Mouse (Mus musculus) urinary bladder, postnatal 14 days (tissue): Measurements from ENCODE around the gene Commd2.

Experiments
- DNase-seq: peaks from one replicate; pipeline ENCODE4 v3.0.0; 2021; ENCODE audit warnings: low spot score

Gene Commd2

DNA sequence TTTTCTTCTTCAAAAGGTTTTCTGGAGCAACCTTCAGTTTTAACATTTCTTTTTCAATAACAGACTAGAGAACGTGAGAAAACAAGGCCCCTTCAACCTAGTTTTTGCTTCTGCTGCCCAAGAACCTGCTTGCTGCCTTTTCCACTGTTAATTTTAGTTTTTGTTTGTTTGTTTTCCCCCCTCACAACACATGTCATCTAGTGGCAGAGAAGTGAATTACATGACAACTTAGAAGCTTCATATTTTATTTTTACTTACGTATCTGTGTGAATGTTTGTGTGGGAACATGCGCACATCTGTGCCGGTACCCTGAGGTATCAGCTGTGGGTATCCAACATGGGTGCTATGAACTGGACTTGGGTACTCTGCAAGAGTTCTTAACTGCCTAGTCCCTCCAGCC is 35.9 kb downstream of the Commd2 start:
- DNase-seq: no peak

DNA sequence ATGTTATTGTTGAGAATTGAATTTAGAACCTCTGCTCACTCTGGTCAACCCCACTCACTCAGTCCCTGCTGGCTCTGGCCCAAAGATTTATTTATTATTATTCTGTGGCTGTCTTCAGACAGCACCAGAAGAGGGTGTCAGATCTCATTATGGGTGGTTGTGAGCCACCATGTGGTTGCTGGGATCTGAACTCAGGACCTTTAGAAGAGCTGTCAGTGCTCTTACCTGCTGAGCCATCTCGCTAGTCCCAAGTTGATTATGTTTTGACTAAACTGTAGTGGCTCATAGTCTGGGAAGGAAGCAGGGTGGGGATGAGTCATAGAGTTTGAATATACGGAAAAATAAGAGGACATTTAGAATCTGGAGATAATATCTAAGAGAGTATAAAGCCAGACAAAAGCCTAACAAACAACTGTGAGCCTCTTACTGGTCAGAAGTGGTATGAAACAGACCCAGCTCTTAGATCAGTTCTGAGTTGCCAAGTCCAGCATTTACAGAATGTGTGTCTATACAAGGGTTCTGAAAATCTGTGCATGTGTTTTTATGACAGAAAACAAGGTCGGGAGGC is 39.0 kb downstream of the Commd2 start:
- DNase-seq: no peak

DNA sequence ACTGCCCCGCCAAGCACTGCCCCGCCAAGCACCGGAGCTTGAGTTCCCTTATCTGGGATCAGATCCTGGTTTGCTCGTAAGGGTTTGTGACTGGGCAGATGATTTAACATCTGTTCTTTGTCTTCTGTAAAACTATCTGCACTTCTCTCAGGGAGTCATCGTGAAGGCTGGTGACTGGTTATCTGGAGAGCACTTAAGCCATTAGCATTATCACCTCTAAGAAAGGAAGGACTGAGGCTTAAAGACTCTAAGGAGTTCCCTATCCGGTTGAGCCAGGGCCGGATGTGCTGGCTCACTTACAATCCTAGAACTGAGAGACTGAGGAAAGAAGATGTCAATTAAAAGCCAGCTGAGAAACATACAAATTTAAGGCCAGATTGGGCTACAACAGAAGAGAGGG is 39.7 kb downstream of the Commd2 start:
- DNase-seq: no peak

DNA sequence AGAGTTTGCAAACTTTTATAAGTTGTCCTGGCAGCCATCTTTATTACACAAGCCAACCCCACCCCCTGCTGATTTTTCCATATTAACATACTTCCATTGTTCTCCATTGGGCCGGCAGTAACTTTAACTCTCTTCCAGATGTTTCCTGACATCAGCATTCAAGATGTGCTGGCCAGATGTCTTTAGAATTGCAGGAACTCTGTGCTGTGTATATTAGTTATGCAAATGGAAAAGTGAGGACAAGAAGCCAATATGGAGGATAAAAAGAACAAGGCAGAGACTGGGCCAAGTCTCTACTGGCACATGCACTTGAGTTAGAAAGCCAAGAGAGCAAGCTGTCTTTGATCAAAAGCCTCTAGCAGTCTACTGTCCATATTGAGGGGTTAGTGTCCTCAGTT is 46.9 kb downstream of the Commd2 start:
- DNase-seq: peak; percentile 10

DNA sequence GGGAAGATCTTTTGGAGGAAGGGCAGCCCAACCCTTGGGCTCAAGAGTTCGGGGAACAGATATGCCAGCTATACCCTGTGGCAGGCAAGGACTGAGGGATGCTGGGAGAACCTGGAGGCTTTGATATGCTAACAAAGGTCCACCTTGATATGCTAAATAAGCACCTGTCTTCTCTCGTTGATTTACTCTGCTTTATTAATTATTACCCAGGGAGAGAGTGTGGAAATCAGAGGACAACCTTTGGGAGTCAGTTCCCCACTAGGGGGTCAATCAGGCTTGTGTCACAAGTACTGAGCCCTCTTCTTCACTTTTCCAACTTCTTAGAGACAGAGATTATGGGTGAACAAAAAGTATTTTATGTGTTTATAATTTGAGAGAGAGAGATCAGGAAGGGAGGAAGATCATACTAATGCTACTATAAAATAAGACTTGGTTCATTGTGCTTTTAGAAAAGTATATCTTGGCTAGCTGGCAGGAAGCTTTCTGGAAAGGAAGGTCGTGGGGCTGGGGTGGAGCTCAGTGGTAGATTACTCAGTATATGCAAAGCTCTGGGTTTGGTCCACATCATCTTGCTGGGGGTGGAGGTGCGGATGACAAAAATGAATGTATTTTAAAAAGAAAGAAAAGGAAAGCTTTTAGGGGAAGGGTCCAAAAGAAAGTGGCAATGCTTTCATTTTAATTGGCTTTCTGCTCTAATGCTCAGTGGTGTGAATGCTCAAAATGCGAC is 47.5 kb downstream of the Commd2 start:
- no peak for DNase-seq

DNA sequence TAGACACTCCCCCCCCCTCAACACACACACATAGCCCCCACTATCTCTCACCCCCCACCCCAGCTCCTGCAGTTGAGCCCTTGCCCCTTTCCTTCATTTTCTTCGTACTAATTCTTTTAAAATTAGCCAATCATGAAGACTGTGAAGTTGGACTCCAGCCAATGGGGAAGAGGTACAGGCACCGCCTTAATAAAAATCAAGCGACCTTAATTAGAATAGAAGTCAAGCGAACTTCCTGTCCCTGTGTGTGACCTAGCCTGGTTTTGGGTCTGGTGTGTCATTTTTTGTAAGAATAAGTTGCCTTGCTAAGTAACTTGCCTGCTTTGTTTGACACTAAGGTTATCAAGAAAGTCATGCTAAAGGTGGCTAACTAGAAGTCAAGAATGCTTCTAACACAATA is 48.9 kb downstream of the Commd2 start:
- no peak for DNase-seq

DNA sequence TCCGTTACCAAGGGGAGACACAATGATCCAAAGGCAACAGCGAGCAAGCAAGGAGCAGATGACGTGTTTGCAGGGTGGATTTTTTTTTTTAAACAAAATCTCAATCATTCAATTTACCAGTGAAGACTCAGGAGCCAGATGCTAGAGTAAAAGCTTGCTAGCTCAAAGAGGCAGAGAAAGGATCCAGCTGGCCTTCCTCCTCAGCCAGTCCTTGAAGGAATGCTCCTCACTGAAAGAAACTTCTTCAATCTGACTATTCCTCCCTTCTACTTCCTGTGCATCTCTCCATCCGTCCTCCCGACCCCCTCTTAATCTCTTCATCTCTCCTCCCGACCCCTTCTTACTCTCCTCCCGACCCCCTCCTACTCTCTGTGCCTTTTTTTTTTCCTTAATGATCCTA is 54.9 kb downstream of the Commd2 start:
- no peak for DNase-seq

DNA sequence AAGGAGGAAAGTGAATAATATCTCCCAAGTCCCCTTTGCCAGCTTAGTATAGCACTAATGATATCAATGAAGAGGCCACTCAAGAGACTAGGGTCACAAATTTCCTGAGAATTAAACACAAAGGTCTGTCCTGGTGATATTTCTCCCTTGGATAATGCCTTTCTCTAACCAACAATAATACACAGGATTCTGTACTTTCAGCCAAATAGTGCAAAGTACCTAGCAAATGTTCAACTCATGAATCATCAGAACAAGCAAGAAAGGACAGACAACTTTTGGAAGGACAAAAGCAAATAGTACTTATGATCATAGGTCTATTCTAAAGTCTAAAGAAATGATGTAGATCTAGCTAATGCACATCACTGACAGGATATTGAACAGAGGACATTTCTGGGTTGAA is 56.0 kb downstream of the Commd2 start:
- no peak for DNase-seq
